23 mouse cellular contexts compared by ENCODE assay signal in the genomic region with DNA sequence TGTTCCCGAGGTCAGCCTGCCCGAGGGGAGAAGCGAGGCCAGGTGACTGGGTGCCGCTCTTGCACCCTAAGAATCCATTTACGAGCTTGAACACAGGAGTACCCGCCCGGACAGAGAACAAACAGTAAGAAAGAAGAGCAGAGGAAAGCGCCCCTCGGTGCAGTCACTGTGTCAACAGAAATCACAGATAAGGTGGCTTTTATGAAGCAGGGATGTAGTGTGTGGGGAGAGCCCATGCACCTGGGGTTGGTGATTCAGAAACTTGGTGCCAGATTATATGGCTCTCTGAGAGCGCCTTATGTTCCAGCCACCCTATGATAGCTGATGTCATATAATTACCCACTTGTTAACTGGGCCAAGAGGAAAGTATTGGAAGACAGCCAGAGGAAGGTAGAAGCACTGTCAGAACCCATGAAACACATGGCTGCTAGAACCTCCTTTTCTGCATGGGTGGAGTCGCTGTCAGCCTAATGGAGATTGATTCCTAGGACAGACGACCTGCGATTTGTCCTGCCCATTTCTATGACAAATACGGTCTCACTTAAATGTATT. TPM values are rescaled to one million over a fixed set of nuclear protein-coding genes. Genes with fewer than 3 reads are reported as not detected.
DNase-seq lines count a peak whose midpoint lies in the region; ATAC-seq and TF ChIP-seq lines count a peak whose summit lies in the region.
"Had no signal": no experiment of that assay in that cellular context is flagged by ENCODE, and none has a peak within 500 bp of the region (broad histone marks: within the 10 kb centered on the region; RNA-seq: fewer than 3 reads in every experiment).

No protein-coding gene starts in this region.

- peaks cover 13% of the 10 kb centered on the region; the same call in 1 of the 2 replicates for H3K79me2 ChIP-seq in liver, adult 2 months (ENCODE audit: control insufficient read depth, insufficient read depth, low read length)

- no peak for TF ChIP-seq CTCF in liver, adult 2 months (IDR thresholded peaks at IDR 0.05; ENCODE audit: low read depth, low read length)

- H3K9ac ChIP-seq in liver, adult 2 months (ENCODE audit: low read depth, low read length), result no peak overlapping the region
- no peak overlapping the region for H3K9ac ChIP-seq in midbrain, embryonic 11.5 days (ENCODE audit: low read length)
- no peak overlapping the region for H3K9ac ChIP-seq in midbrain, embryonic 16.5 days (ENCODE audit: low read depth, low read length)
- H3K9ac ChIP-seq in liver, embryonic 15.5 days, result no peak overlapping the region
- H3K9ac ChIP-seq in stomach, embryonic 16.5 days (ENCODE audit: low read length), result no peak overlapping the region
- H3K9ac ChIP-seq: embryonic facial prominence, embryonic 15.5 days; heart, embryonic 15.5 days; hindbrain, embryonic 14.5 days; liver, embryonic 14.5 days; midbrain, embryonic 13.5 days; neural tube, embryonic 13.5 days had no signal

- no peaks in the 10 kb centered on the region for H3K9me3 ChIP-seq in midbrain, embryonic 11.5 days (ENCODE audit: control insufficient read depth, low read length)
- no peaks in the 10 kb centered on the region for H3K9me3 ChIP-seq in midbrain, embryonic 16.5 days (replicated peaks; ENCODE audit: control insufficient read depth, low read length, poor library complexity, severe bottlenecking)
- H3K9me3 ChIP-seq in liver, embryonic 15.5 days (replicated peaks), result no peaks in the 10 kb centered on the region
- no peaks in the 10 kb centered on the region for H3K9me3 ChIP-seq in stomach, embryonic 16.5 days (replicated peaks; ENCODE audit: control insufficient read depth, low read length)
- H3K9me3 ChIP-seq: embryonic facial prominence, embryonic 15.5 days; heart, embryonic 15.5 days; limb, embryonic 10.5 days; midbrain, embryonic 13.5 days; neural tube, embryonic 13.5 days had no signal

- no peak for ATAC-seq in midbrain, embryonic 11.5 days (ENCODE audit: low FRiP score)
- no peak for ATAC-seq in midbrain, embryonic 16.5 days
- ATAC-seq in liver, embryonic 15.5 days (ENCODE audit: insufficient read depth), result no peak
- peak; percentile 91 for ATAC-seq in stomach, embryonic 16.5 days (ENCODE audit: insufficient read depth, low FRiP score)
- no peak for ATAC-seq in megakaryocyte, adult 5-6 weeks (ENCODE audit: poor library complexity, severe bottlenecking)
- ATAC-seq: forebrain, embryonic 14.5 days; midbrain, embryonic 13.5 days had no signal

- no peak for DNase-seq in liver, adult 2 months (ENCODE audit: extremely low read depth, low read depth, low spot score)
- no peak for DNase-seq in liver
- DNase-seq in midbrain, embryonic 11.5 days (ENCODE audit: low spot score, missing footprints), result peak; percentile 67
- no peak for DNase-seq in gastrocnemius, postnatal 4 days (ENCODE audit: low spot score in 2 of 2)
- DNase-seq: adrenal gland, postnatal 14 days; cerebellum, adult 9-10 months; gastrocnemius, adult 2 months; heart, postnatal 36 days; kidney, adult 11 months; kidney, postnatal 4 days; right cerebral cortex, postnatal 4 days had no signal

- H3K4me2 ChIP-seq in midbrain, embryonic 11.5 days, result no peak overlapping the region
- no peak overlapping the region for H3K4me2 ChIP-seq in midbrain, embryonic 16.5 days (ENCODE audit: low read length)
- H3K4me2 ChIP-seq in liver, embryonic 15.5 days, result no peak overlapping the region
- H3K4me2 ChIP-seq in stomach, embryonic 16.5 days (ENCODE audit: low read depth, low read length), result no peak overlapping the region
- H3K4me2 ChIP-seq: embryonic facial prominence, embryonic 15.5 days; heart, embryonic 15.5 days; hindbrain, embryonic 14.5 days; midbrain, embryonic 13.5 days; neural tube, embryonic 13.5 days had no signal

- peaks cover 35% of the 10 kb centered on the region for H3K4me1 ChIP-seq in liver, adult 2 months (ENCODE audit: control insufficient read depth, insufficient read depth, low read length)
- H3K4me1 ChIP-seq in midbrain, embryonic 11.5 days (ENCODE audit: control insufficient read depth, insufficient read depth, low read length), result no peaks in the 10 kb centered on the region
- no peaks in the 10 kb centered on the region for H3K4me1 ChIP-seq in midbrain, embryonic 16.5 days (ENCODE audit: control insufficient read depth, insufficient read depth, low read length)
- H3K4me1 ChIP-seq in liver, embryonic 15.5 days (replicated peaks), result peaks cover 64% of the 10 kb centered on the region
- no peaks in the 10 kb centered on the region; the same call in 1 of the 2 replicates for H3K4me1 ChIP-seq in stomach, embryonic 16.5 days (ENCODE audit: control insufficient read depth, insufficient read depth, low read length)
- H3K4me1 ChIP-seq: embryonic facial prominence, embryonic 15.5 days; limb, embryonic 10.5 days; midbrain, embryonic 13.5 days; neural tube, embryonic 13.5 days had no signal

- peak overlapping the region; percentile 21; the same call in 1 of the 2 replicates for H3K27ac ChIP-seq in liver, adult 2 months (replicated peaks; ENCODE audit: insufficient read depth, low read depth, low read length)
- H3K27ac ChIP-seq in midbrain, embryonic 11.5 days (ENCODE audit: low read depth, low read length), result no peak overlapping the region
- no peak overlapping the region for H3K27ac ChIP-seq in midbrain, embryonic 16.5 days (ENCODE audit: low read length)
- peak overlapping the region; percentile 3; the same call in 1 of the 2 replicates for H3K27ac ChIP-seq in liver, embryonic 15.5 days (replicated peaks)
- H3K27ac ChIP-seq in stomach, embryonic 16.5 days (ENCODE audit: low read length), result peak overlapping the region; percentile 59
- H3K27ac ChIP-seq: embryonic facial prominence, embryonic 15.5 days; gastrocnemius, adult 2 months; heart, embryonic 15.5 days; hindbrain, embryonic 14.5 days; limb, embryonic 10.5 days; liver, embryonic 14.5 days; midbrain, embryonic 13.5 days; neural tube, embryonic 13.5 days had no signal

- H3K27me3 ChIP-seq in liver, adult 2 months (ENCODE audit: control insufficient read depth, insufficient read depth, low read length), result no peaks in the 10 kb centered on the region
- H3K27me3 ChIP-seq in midbrain, embryonic 11.5 days (ENCODE audit: control insufficient read depth, insufficient read depth, low read length), result no peaks in the 10 kb centered on the region
- no peaks in the 10 kb centered on the region for H3K27me3 ChIP-seq in midbrain, embryonic 16.5 days (ENCODE audit: control insufficient read depth, insufficient read depth, low read depth, low read length)
- H3K27me3 ChIP-seq in liver, embryonic 15.5 days, result no peaks in the 10 kb centered on the region
- H3K27me3 ChIP-seq in stomach, embryonic 16.5 days (ENCODE audit: control insufficient read depth, insufficient read depth, low read length), result no peaks in the 10 kb centered on the region
- H3K27me3 ChIP-seq: embryonic facial prominence, embryonic 15.5 days; heart, embryonic 15.5 days; midbrain, embryonic 13.5 days; neural tube, embryonic 13.5 days had no signal

- no peaks in the 10 kb centered on the region for H3K36me3 ChIP-seq in liver, adult 2 months (ENCODE audit: control insufficient read depth, insufficient read depth, low read length)
- no peaks in the 10 kb centered on the region for H3K36me3 ChIP-seq in midbrain, embryonic 11.5 days (ENCODE audit: control insufficient read depth, insufficient read depth, low read length)
- H3K36me3 ChIP-seq in midbrain, embryonic 16.5 days (ENCODE audit: control insufficient read depth, insufficient read depth, low read length), result no peaks in the 10 kb centered on the region
- no peaks in the 10 kb centered on the region for H3K36me3 ChIP-seq in liver, embryonic 15.5 days (replicated peaks)
- no peaks in the 10 kb centered on the region for H3K36me3 ChIP-seq in stomach, embryonic 16.5 days (ENCODE audit: control insufficient read depth, insufficient read depth, low read length)
- H3K36me3 ChIP-seq: embryonic facial prominence, embryonic 15.5 days; heart, embryonic 15.5 days; limb, embryonic 10.5 days; midbrain, embryonic 13.5 days; neural tube, embryonic 13.5 days had no signal

- WGBS in liver, adult 2 months, result 33% methylated on average over 14 of the region's 14 CpGs
- 88% methylated on average over 14 of the region's 14 CpGs for WGBS in midbrain, embryonic 11.5 days
- 85% methylated on average over 14 of the region's 14 CpGs for WGBS in midbrain, embryonic 16.5 days
- 57% methylated on average over 14 of the region's 14 CpGs for whole genome bisulfite sequencing in liver, embryonic 15.5 days (ENCODE audit: insufficient replicate concordance)
- WGBS in stomach, embryonic 16.5 days, result 44% methylated on average over 14 of the region's 14 CpGs

- H3K4me3 ChIP-seq in liver, adult 2 months (ENCODE audit: insufficient read depth, low read depth, low read length), result no peak overlapping the region
- H3K4me3 ChIP-seq in midbrain, embryonic 11.5 days (ENCODE audit: low read depth, low read length), result no peak overlapping the region
- H3K4me3 ChIP-seq in midbrain, embryonic 16.5 days (ENCODE audit: low read depth, low read length), result no peak overlapping the region
- no peak overlapping the region for H3K4me3 ChIP-seq in liver, embryonic 15.5 days (replicated peaks)
- no peak overlapping the region for H3K4me3 ChIP-seq in stomach, embryonic 16.5 days (replicated peaks; ENCODE audit: low read length)
- H3K4me3 ChIP-seq: embryonic facial prominence, embryonic 15.5 days; gastrocnemius, adult 2 months; heart, embryonic 15.5 days; limb, embryonic 10.5 days; midbrain, embryonic 13.5 days; neural tube, embryonic 13.5 days had no signal

- no peak for TF ChIP-seq POLR2A in liver, adult 2 months (IDR thresholded peaks at IDR 0.05; ENCODE audit: extremely low read depth, insufficient read depth, low read length)

RNA-seq across cellular contexts. Expression of gene Rnf43, which starts 34.7 kb away (rescaled TPM):
- 13.2 and 14.1 TPM in 2 replicates for total RNA-seq in liver, adult 2 months (2014; rRNA removed)
- polyA plus RNA-seq in liver, adult 2 months (2012; rRNA removed), result 19.3 and 19.5 TPM in 2 replicates
- polyA plus RNA-seq in midbrain, embryonic 11.5 days (2014; fragmentation: Nextera tagmentation; extraction: Ambion mirVana), result 0.61 and 2.0 TPM in 2 replicates
- 0.68 and 1.4 TPM in 2 replicates for polyA plus RNA-seq in midbrain, embryonic 16.5 days (2015; fragmentation: Nextera tagmentation; extraction: Ambion mirVana)
- 5.0 and 5.6 TPM in 2 replicates for polyA plus RNA-seq in liver, embryonic 15.5 days (2015; fragmentation: Nextera tagmentation; extraction: Ambion mirVana)
- 14.7 and 16.9 TPM in 2 replicates for polyA plus RNA-seq in stomach, embryonic 16.5 days (2015; fragmentation: Nextera tagmentation; extraction: Ambion mirVana)
- total RNA-seq in gastrocnemius, postnatal 4 days (2021), result under 1 TPM; 0.17 to 0.29 TPM
- total RNA-seq in megakaryocyte, adult 5-6 weeks (2015), result 3.3 and 4.0 TPM in 2 replicates
- total RNA-seq in megakaryocyte, adult 5-6 weeks (2017), result 3.4 and 8.6 TPM in 2 replicates

RNA-seq across cellular contexts. Expression of gene Supt4a, which starts 40.1 kb away (rescaled TPM):
- 59.9 and 63.8 TPM in 2 replicates for total RNA-seq in liver, adult 2 months (2014; rRNA removed)
- 41.9 and 46.5 TPM in 2 replicates for polyA plus RNA-seq in liver, adult 2 months (2012; rRNA removed)
- polyA plus RNA-seq in midbrain, embryonic 11.5 days (2014; fragmentation: Nextera tagmentation; extraction: Ambion mirVana), result 148 and 163 TPM in 2 replicates
- polyA plus RNA-seq in midbrain, embryonic 16.5 days (2015; fragmentation: Nextera tagmentation; extraction: Ambion mirVana), result 127 TPM in 2 replicates
- 177 and 195 TPM in 2 replicates for polyA plus RNA-seq in liver, embryonic 15.5 days (2015; fragmentation: Nextera tagmentation; extraction: Ambion mirVana)
- polyA plus RNA-seq in stomach, embryonic 16.5 days (2015; fragmentation: Nextera tagmentation; extraction: Ambion mirVana), result 116 and 119 TPM in 2 replicates
- 10 to 100 TPM; 52.1 to 55.5 TPM for total RNA-seq in gastrocnemius, postnatal 4 days (2021)
- total RNA-seq in megakaryocyte, adult 5-6 weeks (2015), result 200 and 205 TPM in 2 replicates
- total RNA-seq in megakaryocyte, adult 5-6 weeks (2017), result 58.9 and 59.0 TPM in 2 replicates

Comparison
In these comparisons a context has a peak if more than half of its experiments do, and no peak if none do; other contexts are left out.
1. H3K27ac ChIP-seq: peak in liver, adult 2 months (single experiment), liver, embryonic 15.5 days (single experiment) and stomach, embryonic 16.5 days (single experiment); none in midbrain, embryonic 11.5 days (single experiment) and midbrain, embryonic 16.5 days (single experiment).